Mouse (Mus musculus) brain, embryonic 14.5 days (tissue): Measurements from ENCODE around the gene Prlr.

ENCODE experiments used
- CTCF ChIP-seq: fragments of 200-500 bp; IDR thresholded peaks from 2 replicates; pipeline ENCODE4 v1.5.1; 2012; ENCODE audit warnings: inconsistent platforms, mild to moderate bottlenecking, moderate library complexity, borderline replicate concordance; ENCODE audit not compliant: insufficient read depth, insufficient read length; ENCODE audit errors: extremely low read depth
- POLR2A ChIP-seq: fragments of 200-500 bp; IDR thresholded peaks from 2 replicates; pipeline ENCODE4 v1.6.1; 2012; ENCODE audit warnings: mild to moderate bottlenecking, inconsistent platforms, borderline replicate concordance; ENCODE audit not compliant: poor library complexity, insufficient read depth, insufficient read length, severe bottlenecking; ENCODE audit errors: extremely low read depth

DNA sequence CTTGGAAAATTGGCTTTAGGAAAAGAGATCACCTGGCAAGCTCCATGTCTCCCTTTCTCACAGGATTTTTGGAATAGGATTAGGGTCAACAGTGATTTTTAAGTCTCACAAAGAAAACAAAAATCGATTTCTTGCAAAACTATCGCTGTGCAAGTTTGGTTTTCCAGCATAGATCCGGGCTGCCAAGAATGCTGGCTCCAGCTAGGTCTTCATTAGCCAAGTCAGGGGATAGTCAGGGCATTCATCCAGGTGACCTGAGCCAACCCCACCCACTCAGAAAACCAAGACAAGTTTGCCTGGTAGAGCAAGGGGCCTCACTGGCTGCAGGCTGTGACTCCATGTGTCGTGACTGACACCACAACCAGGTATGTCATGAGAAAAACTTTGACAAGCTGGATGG, 72.2 kb downstream of the Prlr start:
- no peak for TF ChIP-seq POLR2A
- no peak for TF ChIP-seq CTCF
